Mouse (Mus musculus) testis, adult 2 months (tissue): ENCODE data around the gene Pds5a.

Experiments
- CTCF ChIP-seq: fragments of 200-500 bp; IDR thresholded peaks from 2 replicates; pipeline ENCODE4 v1.5.1; 2012; ENCODE audit warnings: low read depth, mild to moderate bottlenecking, inconsistent platforms, low read length, moderate library complexity; ENCODE audit not compliant: control insufficient read depth, insufficient read depth, insufficient replicate concordance
- POLR2A ChIP-seq: fragments of 200-500 bp; IDR thresholded peaks from 2 replicates; pipeline ENCODE4 v1.6.1; 2012; ENCODE audit warnings: low read depth, mild to moderate bottlenecking, inconsistent platforms, low read length, moderate library complexity; ENCODE audit not compliant: control insufficient read depth

DNA sequence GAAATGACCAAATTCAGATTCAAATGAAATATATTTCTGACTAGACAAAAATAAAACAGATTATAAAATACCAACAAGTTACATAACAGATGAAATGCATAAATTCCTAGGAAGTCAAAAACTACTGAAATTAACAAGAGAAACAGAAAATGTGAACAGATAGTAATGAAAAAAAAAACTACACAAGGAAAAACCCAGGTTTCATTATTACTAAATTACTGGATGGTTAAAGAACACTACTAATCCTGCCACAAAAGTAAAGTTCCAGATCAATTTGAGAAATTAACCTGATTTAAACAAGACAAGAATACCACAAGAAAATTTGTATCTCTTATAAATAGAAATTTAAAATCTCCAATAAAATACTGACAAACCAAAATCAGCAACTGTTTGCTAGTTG is 25.9 kb downstream of the Pds5a start:
- no peak for TF ChIP-seq CTCF
- TF ChIP-seq POLR2A = no peak
